In genomic region chr2:91123521-91123920, GRCm38 (mm10) we compare ENCODE assay signal across 15 mouse cellular contexts. TPM values are rescaled to one million over a fixed set of nuclear protein-coding genes. Genes with fewer than 3 reads are reported as not detected.
"Had no signal": no experiment of that assay in that cellular context is flagged by ENCODE, and none has a peak within 500 bp of the region (broad histone marks: within the 10 kb centered on the region; RNA-seq: fewer than 3 reads in every experiment).

No protein-coding gene starts in this region.

- H3K27ac ChIP-seq: layer of hippocampus, adult 2 months; limb, embryonic 13.5 days; liver, embryonic 15.5 days; neural tube, embryonic 15.5 days; stomach, postnatal 0 days had no signal

- H3K27me3 ChIP-seq: neural tube, embryonic 15.5 days had no signal

- H3K4me1 ChIP-seq: limb, embryonic 13.5 days; liver, embryonic 15.5 days; neural tube, embryonic 15.5 days had no signal

- H3K9me3 ChIP-seq: limb, embryonic 13.5 days; liver, embryonic 15.5 days; neural tube, embryonic 15.5 days had no signal

- ATAC-seq: lung, postnatal 0 days had no signal

- H3K36me3 ChIP-seq: limb, embryonic 13.5 days; liver, embryonic 15.5 days; neural tube, embryonic 15.5 days had no signal

- H3K4me2 ChIP-seq: limb, embryonic 13.5 days; liver, embryonic 15.5 days; neural tube, embryonic 15.5 days had no signal

- DNase-seq: kidney, postnatal 10 days; kidney, postnatal 4 days; lung, adult 2 months; lung, postnatal 36 days; midbrain, embryonic 14.5 days; thymus, postnatal 4 days had no signal

- H3K4me3 ChIP-seq: layer of hippocampus, adult 2 months; limb, embryonic 13.5 days; liver, embryonic 15.5 days; myocyte; neural tube, embryonic 15.5 days had no signal

- H3K9ac ChIP-seq: limb, embryonic 13.5 days; liver, embryonic 15.5 days; neural tube, embryonic 15.5 days had no signal

RNA-seq across cellular contexts. Expression of gene Mybpc3, which starts 5.6 kb away (rescaled TPM):
- total RNA-seq: liver, adult 2 months; megakaryocyte progenitor cell, adult 5-6 weeks had no signal
- polyA plus RNA-seq: limb, embryonic 13.5 days; midbrain, embryonic 14.5 days; neural tube, embryonic 15.5 days had no signal
